Mouse (Mus musculus): ENCODE data around the gene Syt17. TPM values are rescaled to one million over a fixed set of nuclear protein-coding genes. Genes with fewer than 3 reads are reported as not detected.

Gene Syt17
- polyA plus RNA-seq, 1 experiment from 2014 or later: 1.3 TPM

- Histone ChIP-seq H3K9me3 (replicated peaks) (no peaks in the 10 kb centered on the region), H3K27ac (no peak overlapping the region), H3K4me1 (peaks cover 6% of the 10 kb centered on the region; the same call in 1 of the 2 replicates), H3K4me3 (no peak overlapping the region), H3K36me3 (0 out of 2 replicates have a peak, but pooled peaks cover 5% of the 10 kb centered on the region), H3K27me3 (ENCODE audit: low read depth, poor library complexity, severe bottlenecking) (no peaks in the 10 kb centered on the region)
- DNase-seq (ENCODE audit: low spot score): no peak
- WGBS: 87% methylated on average over 10 of the region's 10 CpGs
Observed at GRCm38 (mm10) chr7:118481047-118481810, 33.2 kb upstream of the Syt17 start.

GRCm38 (mm10) chr7:118480160-118480709 lies 32.2 kb upstream of the Syt17 start:
- DNase-seq (ENCODE audit: low spot score): no peak
- H3K27ac ChIP-seq: no peak overlapping the region
- peaks cover 6% of the 10 kb centered on the region; the same call in 1 of the 2 replicates for H3K4me1 ChIP-seq
- no peak overlapping the region for H3K4me3 ChIP-seq
- H3K36me3 ChIP-seq: 0 out of 2 replicates have a peak, but pooled peaks cover 5% of the 10 kb centered on the region
- H3K9me3 ChIP-seq (replicated peaks): no peaks in the 10 kb centered on the region
- H3K27me3 ChIP-seq (ENCODE audit: low read depth, poor library complexity, severe bottlenecking): no peaks in the 10 kb centered on the region
- 90% methylated on average over 9 of the region's 9 CpGs for WGBS

GRCm38 (mm10) chr7:118478835-118479312 lies 30.9 kb upstream of the Syt17 start:
- Histone ChIP-seq H3K27ac (no peak overlapping the region), H3K36me3 (no peaks in the 10 kb centered on the region), H3K4me1 (peaks cover 6% of the 10 kb centered on the region; the same call in 1 of the 2 replicates), H3K4me3 (no peak overlapping the region), H3K27me3 (ENCODE audit: low read depth, poor library complexity, severe bottlenecking) (no peaks in the 10 kb centered on the region), H3K9me3 (replicated peaks) (no peaks in the 10 kb centered on the region)
- 60% methylated on average over 3 of the region's 3 CpGs for WGBS
- DNase-seq (ENCODE audit: low spot score): no peak

GRCm38 (mm10) chr7:118476428-118476827 lies 28.4 kb upstream of the Syt17 start:
- DNase-seq (ENCODE audit: low spot score): no peak
- peaks cover 6% of the 10 kb centered on the region; the same call in 1 of the 2 replicates for H3K4me1 ChIP-seq
- no peak overlapping the region for H3K4me3 ChIP-seq
- no peaks in the 10 kb centered on the region for H3K9me3 ChIP-seq (replicated peaks)
- H3K27me3 ChIP-seq (ENCODE audit: low read depth, poor library complexity, severe bottlenecking): no peaks in the 10 kb centered on the region
- no peak overlapping the region for H3K27ac ChIP-seq
- H3K36me3 ChIP-seq: no peaks in the 10 kb centered on the region
- 64% methylated on average over 5 of the region's 5 CpGs for WGBS

- Histone ChIP-seq H3K4me1 (peaks cover 6% of the 10 kb centered on the region; the same call in 1 of the 2 replicates), H3K4me3 (no peak overlapping the region), H3K36me3 (no peaks in the 10 kb centered on the region), H3K27ac (no peak overlapping the region), H3K27me3 (ENCODE audit: low read depth, poor library complexity, severe bottlenecking) (no peaks in the 10 kb centered on the region), H3K9me3 (replicated peaks) (no peaks in the 10 kb centered on the region)
- WGBS: 88% methylated on average over 7 of the region's 7 CpGs
- DNase-seq (ENCODE audit: low spot score): no peak
Observed at GRCm38 (mm10) chr7:118475008-118475705, 27.1 kb upstream of the Syt17 start.

- Histone ChIP-seq H3K9me3 (replicated peaks) (no peaks in the 10 kb centered on the region), H3K27me3 (ENCODE audit: low read depth, poor library complexity, severe bottlenecking) (no peaks in the 10 kb centered on the region), H3K27ac (no peak overlapping the region), H3K36me3 (no peaks in the 10 kb centered on the region), H3K4me1 (no peaks in the 10 kb centered on the region), H3K4me3 (no peak overlapping the region)
- no peak for DNase-seq (ENCODE audit: low spot score)
- WGBS: 95% methylated on average over 1 of the region's 1 CpGs
Observed at GRCm38 (mm10) chr7:118472886-118473285, 24.9 kb upstream of the Syt17 start.

- Histone ChIP-seq H3K9me3 (replicated peaks) (no peaks in the 10 kb centered on the region), H3K4me3 (no peak overlapping the region), H3K27ac (no peak overlapping the region), H3K4me1 (peaks cover 19% of the 10 kb centered on the region), H3K27me3 (ENCODE audit: low read depth, poor library complexity, severe bottlenecking) (no peaks in the 10 kb centered on the region), H3K36me3 (no peaks in the 10 kb centered on the region)
- DNase-seq (ENCODE audit: low spot score): no peak
- WGBS: 89% methylated on average over 3 of the region's 3 CpGs
Observed at GRCm38 (mm10) chr7:118468060-118468459, 20.0 kb upstream of the Syt17 start.

GRCm38 (mm10) chr7:118464432-118464831 lies 16.4 kb upstream of the Syt17 start:
- 58% methylated on average over 4 of the region's 4 CpGs for WGBS
- Histone ChIP-seq H3K27ac (no peak overlapping the region), H3K36me3 (no peaks in the 10 kb centered on the region), H3K4me1 (peaks cover 39% of the 10 kb centered on the region), H3K4me3 (no peak overlapping the region), H3K27me3 (ENCODE audit: low read depth, poor library complexity, severe bottlenecking) (no peaks in the 10 kb centered on the region), H3K9me3 (replicated peaks) (no peaks in the 10 kb centered on the region)
- no peak for DNase-seq (ENCODE audit: low spot score)

- Histone ChIP-seq H3K4me3 (no peak overlapping the region), H3K36me3 (no peaks in the 10 kb centered on the region), H3K4me1 (peaks cover 39% of the 10 kb centered on the region), H3K9me3 (replicated peaks) (no peaks in the 10 kb centered on the region), H3K27me3 (ENCODE audit: low read depth, poor library complexity, severe bottlenecking) (no peaks in the 10 kb centered on the region), H3K27ac (no peak overlapping the region)
- WGBS: 58% methylated on average over 11 of the region's 11 CpGs
- no peak for DNase-seq (ENCODE audit: low spot score)
Observed at GRCm38 (mm10) chr7:118462818-118463762, 15.1 kb upstream of the Syt17 start.

- DNase-seq (ENCODE audit: low spot score): no peak
- H3K27ac ChIP-seq: no peak overlapping the region
- WGBS: 74% methylated on average over 16 of the region's 16 CpGs
- peaks cover 36% of the 10 kb centered on the region for H3K4me1 ChIP-seq
- no peaks in the 10 kb centered on the region for H3K36me3 ChIP-seq
- H3K4me3 ChIP-seq: no peak overlapping the region
- H3K27me3 ChIP-seq (ENCODE audit: low read depth, poor library complexity, severe bottlenecking): no peaks in the 10 kb centered on the region
- no peaks in the 10 kb centered on the region for H3K9me3 ChIP-seq (replicated peaks)
Observed at GRCm38 (mm10) chr7:118461400-118462136, 13.5 kb upstream of the Syt17 start.

- H3K4me1 ChIP-seq: peaks cover 8% of the 10 kb centered on the region
- H3K27me3 ChIP-seq (ENCODE audit: low read depth, poor library complexity, severe bottlenecking): peaks cover 9% of the 10 kb centered on the region; the same call in 1 of the 2 replicates
- no peak overlapping the region for H3K27ac ChIP-seq
- no peaks in the 10 kb centered on the region for H3K9me3 ChIP-seq (replicated peaks)
- DNase-seq (ENCODE audit: low spot score): no peak
- no peak overlapping the region for H3K4me3 ChIP-seq
- H3K36me3 ChIP-seq: no peaks in the 10 kb centered on the region
- WGBS: 77% methylated on average over 4 of the region's 4 CpGs
Observed at GRCm38 (mm10) chr7:118453722-118454121, 5.7 kb upstream of the Syt17 start.

- H3K4me3 ChIP-seq: no peak overlapping the region
- WGBS: 39% methylated on average over 2 of the region's 2 CpGs
- H3K27me3 ChIP-seq (ENCODE audit: low read depth, poor library complexity, severe bottlenecking): peaks cover 15% of the 10 kb centered on the region
- H3K27ac ChIP-seq: no peak overlapping the region
- H3K9me3 ChIP-seq (replicated peaks): no peaks in the 10 kb centered on the region
- no peak for DNase-seq (ENCODE audit: low spot score)
- H3K4me1 ChIP-seq: peaks cover 16% of the 10 kb centered on the region
- no peaks in the 10 kb centered on the region for H3K36me3 ChIP-seq
Observed at GRCm38 (mm10) chr7:118452940-118453339, 4.9 kb upstream of the Syt17 start.

Data from limb, embryonic 10.5 days (tissue).